Mouse (Mus musculus): ENCODE measurements around the gene Smyd3.

DNA sequence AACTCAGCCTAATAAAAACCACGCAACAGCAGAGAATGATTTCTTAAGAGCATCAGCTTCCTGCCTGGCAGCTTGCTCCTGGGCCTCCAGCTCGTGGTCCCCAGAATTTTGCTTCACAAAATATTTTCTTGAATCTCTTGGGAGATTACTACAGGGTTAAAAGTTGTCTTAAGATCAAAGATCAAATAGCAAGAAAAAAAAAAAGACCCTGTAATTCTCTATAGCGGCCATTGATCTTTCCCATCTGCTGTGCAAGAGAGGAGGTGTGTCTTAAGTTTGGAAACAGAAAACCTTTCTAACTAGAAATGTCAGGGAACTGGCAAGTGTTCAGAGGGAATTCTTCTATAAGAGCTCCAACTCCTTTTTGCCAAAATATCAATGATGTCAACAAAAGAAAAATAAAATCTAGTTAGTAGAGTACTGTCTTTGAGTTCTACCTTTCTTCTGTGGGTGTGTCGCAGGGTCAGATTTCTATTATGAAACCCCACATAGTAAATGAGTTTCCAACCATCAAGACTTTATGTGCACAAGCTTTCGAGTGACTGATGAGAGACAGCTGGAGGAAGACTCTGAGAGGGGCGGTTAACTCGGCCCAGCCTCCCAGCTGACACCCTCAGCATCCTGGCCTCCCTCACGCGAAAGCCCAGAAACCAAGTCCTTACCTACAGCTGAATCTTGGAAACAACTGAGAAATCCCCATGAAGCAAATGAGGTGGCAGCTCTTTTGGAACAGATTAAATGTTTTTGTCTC is 59.4 kb downstream of the Smyd3 start:
- no peak for TF ChIP-seq CTCF (IDR thresholded peaks at IDR 0.05; ENCODE audit: low read depth, low read length)
- TF ChIP-seq POLR2A (IDR thresholded peaks at IDR 0.05; ENCODE audit: borderline replicate concordance, low read depth, low read length), result no peak

All from bone marrow macrophage, adult 2 months (primary cell).